Mouse (Mus musculus) liver, adult 2 months (tissue): ENCODE data around the gene Col18a1.

Experiments
- CTCF ChIP-seq: fragments of 200-500 bp; IDR thresholded peaks from 2 replicates; pipeline ENCODE4 v1.5.1; 2011; ENCODE audit warnings: low read depth, low read length, control low read depth
- POLR2A ChIP-seq: fragments of 200-500 bp; IDR thresholded peaks from 2 replicates; pipeline ENCODE4 v1.6.1; 2011; ENCODE audit warnings: low read length, control low read depth; ENCODE audit not compliant: insufficient read depth; ENCODE audit errors: extremely low read depth

DNA sequence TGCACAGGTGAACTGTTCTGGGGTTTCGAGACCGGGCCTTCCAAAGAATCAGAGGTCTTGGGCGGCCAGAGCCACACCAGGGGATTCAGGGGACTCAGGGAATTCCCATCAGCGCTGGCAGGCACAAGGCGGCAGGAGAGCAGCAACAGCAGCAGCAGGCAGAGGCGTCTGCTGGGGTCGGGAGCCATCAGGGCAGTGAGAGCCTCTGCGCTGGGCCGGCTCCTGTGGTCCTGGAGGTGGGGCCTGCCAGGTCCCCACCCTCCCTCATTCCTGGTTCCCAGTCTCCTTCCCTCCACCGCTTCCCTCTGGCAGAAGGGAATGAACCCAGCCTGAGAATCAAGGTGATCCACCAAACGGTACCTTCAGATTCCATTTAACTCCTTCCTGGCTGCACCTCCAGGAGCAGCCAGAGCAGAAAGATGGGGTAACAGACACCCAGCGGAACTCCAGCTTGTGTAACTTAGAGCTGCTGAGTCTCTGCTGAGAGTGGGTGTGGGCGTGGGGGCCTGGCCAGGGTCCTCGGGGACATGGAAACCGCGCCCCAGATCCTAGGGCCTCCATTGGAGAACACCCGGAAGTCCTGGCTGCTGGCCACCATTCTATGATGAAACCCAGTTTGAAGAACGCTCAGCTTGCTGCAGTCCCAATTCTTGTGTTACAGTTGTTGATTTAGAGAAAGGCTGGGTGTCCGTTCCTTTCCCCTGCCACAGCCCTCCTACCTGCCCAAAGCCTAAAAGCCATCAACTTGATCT is 52.7 kb downstream of the Col18a1 start:
- peak; percentile 93 for TF ChIP-seq POLR2A
- TF ChIP-seq CTCF, result no peak
